Mouse (Mus musculus): ENCODE measurements around the gene Olfr324.

DNA sequence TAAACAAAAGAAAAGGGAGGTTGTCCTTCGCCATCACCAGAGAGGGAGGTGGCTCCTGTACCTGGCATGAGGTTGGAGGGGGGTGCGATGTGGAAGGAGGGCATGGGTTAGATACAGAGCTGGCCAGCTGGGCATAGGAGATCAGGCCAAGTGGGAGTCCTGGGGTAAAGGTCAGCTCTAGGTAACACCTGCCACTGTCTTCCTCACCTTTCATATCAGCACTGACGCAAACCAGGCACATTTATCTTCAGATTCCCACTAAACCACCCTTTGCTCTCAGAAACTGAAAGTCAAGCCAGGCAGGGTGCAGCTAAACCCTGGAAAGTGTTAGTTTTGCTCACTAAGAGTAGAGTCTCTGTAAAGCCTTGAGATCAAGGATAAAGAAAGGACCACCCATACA is 23.5 kb downstream of the Olfr324 start:
- TF ChIP-seq MYOG (IDR thresholded peaks at IDR 0.05; ENCODE audit: control insufficient read depth in 1 of 3, insufficient read depth in 1 of 3, insufficient read length in 2 of 3, low read depth in 2 of 3) (no peak), TCF12 (IDR thresholded peaks at IDR 0.05; ENCODE audit: insufficient read depth, poor library complexity, severe bottlenecking) (no peak), E2F4 (IDR thresholded peaks at IDR 0.05; ENCODE audit: insufficient read depth) (no peak), MYOD1 (IDR thresholded peaks at IDR 0.05; ENCODE audit: control insufficient read depth in 1 of 3, insufficient read length in 2 of 3, low read depth in 2 of 3) (no peak), POLR2AphosphoS2 (IDR thresholded peaks at IDR 0.05; ENCODE audit: insufficient read length, low read depth) (no peak), SRF (IDR thresholded peaks at IDR 0.05; ENCODE audit: control insufficient read depth, insufficient read length, low read depth) (no peak), USF1 (IDR thresholded peaks at IDR 0.05; ENCODE audit: low read depth) (no peak), POLR2A (IDR thresholded peaks at IDR 0.05; ENCODE audit: insufficient read length, low read depth) (no peak), CEBPB (IDR thresholded peaks at IDR 0.05; ENCODE audit: insufficient read depth, poor library complexity, severe bottlenecking) (no peak), MAX (IDR thresholded peaks at IDR 0.05; ENCODE audit: low read depth) (no peak)
